Mouse (Mus musculus) midbrain, embryonic 15.5 days (tissue): Measurements from ENCODE around the gene Gm45234. TPM values are rescaled to one million over a fixed set of nuclear protein-coding genes. Genes with fewer than 3 reads are reported as not detected.

ENCODE experiments used
- ATAC-seq: fragments of 200-750 bp; cut with Nextera tagmentation; replicated peaks from 2 replicates; pipeline ENCODE4 v1.8.0; 2017; ENCODE audit warnings: moderate TSS enrichment
- H3K27ac ChIP-seq: fragments of 300-500 bp; sonication (generic); 2 replicates; pipeline ENCODE4 v1.5.1; 2015; ENCODE audit warnings: mild to moderate bottlenecking, inconsistent platforms
- H3K27me3 ChIP-seq: fragments of 300-500 bp; sonication (generic); replicated peaks from 2 replicates; pipeline ENCODE4 v1.6.1; 2015; ENCODE audit warnings: inconsistent platforms
- H3K36me3 ChIP-seq: fragments of 300-500 bp; sonication (generic); replicated peaks from 2 replicates; pipeline ENCODE4 v1.6.1; 2015; ENCODE audit warnings: inconsistent platforms
- H3K4me1 ChIP-seq: fragments of 300-500 bp; sonication (generic); 2 replicates; pipeline ENCODE4 v1.6.1; 2015; ENCODE audit warnings: inconsistent platforms
- H3K4me2 ChIP-seq: fragments of 300-500 bp; sonication (generic); 2 replicates; pipeline ENCODE4 v1.6.1; 2015; ENCODE audit warnings: inconsistent platforms, mild to moderate bottlenecking, moderate library complexity
- H3K4me3 ChIP-seq: fragments of 300-500 bp; sonication (generic); 2 replicates; pipeline ENCODE4 v1.5.1; 2015; ENCODE audit warnings: mild to moderate bottlenecking, inconsistent platforms
- H3K9ac ChIP-seq: fragments of 300-500 bp; sonication (generic); 2 replicates; pipeline ENCODE4 v1.6.1; 2015; ENCODE audit warnings: mild to moderate bottlenecking, inconsistent platforms
- H3K9me3 ChIP-seq: fragments of 300-500 bp; sonication (generic); 2 replicates; pipeline ENCODE4 v1.6.1; 2016; ENCODE audit warnings: inconsistent platforms
- WGBS: fragments of 180-500 bp; shearing (Covaris S2); methylation state at CpG from one replicate; pipeline ENCODE4 v1.1.7; 2015; ENCODE audit warnings: mixed read lengths; 5-methylcytosine and 5-hydroxymethylcytosine counted together
- polyA plus RNA-seq: library from polyadenylated mRNA; unstranded; fragments of >200 nt; fragmentation: Nextera tagmentation; extraction: Ambion mirVana; gene quantifications from 2 replicates; pipeline ENCODE4 v1.2.1, GENCODE M21; 2015

Gene Gm45234
- polyA plus RNA-seq, 1 experiment from 2014 or later, result not detected

GRCm38 (mm10) chr6:124716864-124717490 is 38.8 kb downstream of the Gm45234 start:
- H3K36me3 ChIP-seq, result peaks cover 25% of the 10 kb centered on the region
- no peak overlapping the region for H3K4me2 ChIP-seq
- WGBS, result 64% methylated on average over 20 of the region's 20 CpGs
- no peak overlapping the region for H3K27ac ChIP-seq
- no peaks in the 10 kb centered on the region for H3K27me3 ChIP-seq
- no peak overlapping the region for H3K4me3 ChIP-seq
- no peak overlapping the region for H3K9ac ChIP-seq
- peaks cover 18% of the 10 kb centered on the region for H3K4me1 ChIP-seq
- no peak for ATAC-seq
- no peaks in the 10 kb centered on the region for H3K9me3 ChIP-seq

GRCm38 (mm10) chr6:124712918-124713317 is 42.9 kb downstream of the Gm45234 start:
- H3K4me3 ChIP-seq, result peak overlapping the region; percentile 91
- H3K4me2 ChIP-seq, result peak overlapping the region; percentile 69
- 22% methylated on average over 11 of the region's 11 CpGs for WGBS
- peaks cover 25% of the 10 kb centered on the region for H3K36me3 ChIP-seq
- H3K27me3 ChIP-seq, result no peaks in the 10 kb centered on the region
- no peak overlapping the region for H3K27ac ChIP-seq
- ATAC-seq, result no peak
- H3K4me1 ChIP-seq, result peaks cover 42% of the 10 kb centered on the region
- H3K9ac ChIP-seq, result peak overlapping the region; percentile 91
- no peaks in the 10 kb centered on the region for H3K9me3 ChIP-seq

- H3K27ac ChIP-seq, result peak within 1 kb of the TSS; percentile 85
- WGBS, result under 1% methylated on average over 75 of the region's 76 CpGs
- peak; percentile 97 for ATAC-seq
These were observed 43.7 kb downstream of the Gm45234 start, which contains the start of the genes Emg1 and Phb2 for GRCm38 (mm10) chr6:124711824-124712782. Emg1 (minus strand) TSS chr6:124712178. Phb2 (plus strand) TSS chr6:124712336.

GRCm38 (mm10) chr6:124708289-124708889 is 47.4 kb downstream of the Gm45234 start:
- 92% methylated on average over 10 of the region's 10 CpGs for WGBS
- ATAC-seq, result no peak
- Histone ChIP-seq H3K27ac (no peak overlapping the region), H3K4me1 (peaks cover 32% of the 10 kb centered on the region), H3K27me3 (no peaks in the 10 kb centered on the region), H3K4me3 (no peak overlapping the region), H3K9ac (no peak overlapping the region), H3K9me3 (no peaks in the 10 kb centered on the region), H3K36me3 (peaks cover 24% of the 10 kb centered on the region), H3K4me2 (no peak overlapping the region)

More at GRCm38 (mm10) chr6:124711824-124712782, 43.7 kb downstream of the Gm45234 start, which contains the start of the genes Emg1 and Phb2:
- no peaks in the 10 kb centered on the region for H3K9me3 ChIP-seq
- H3K36me3 ChIP-seq, result peaks cover 22% of the 10 kb centered on the region
- no peaks in the 10 kb centered on the region for H3K27me3 ChIP-seq
- H3K4me2 ChIP-seq, result peak within 1 kb of the TSS; percentile 69
- peaks cover 42% of the 10 kb centered on the region for H3K4me1 ChIP-seq
- peak within 1 kb of the TSS; percentile 91 for H3K4me3 ChIP-seq
- H3K9ac ChIP-seq, result peak within 1 kb of the TSS; percentile 91

- H3K4me1 ChIP-seq, result peaks cover 21% of the 10 kb centered on the region
- no peak for ATAC-seq
- H3K36me3 ChIP-seq, result peaks cover 36% of the 10 kb centered on the region
- 88% methylated on average over 5 of the region's 5 CpGs for WGBS
- no peaks in the 10 kb centered on the region for H3K27me3 ChIP-seq
- H3K9ac ChIP-seq, result no peak overlapping the region
- no peaks in the 10 kb centered on the region for H3K9me3 ChIP-seq
- no peak overlapping the region for H3K4me3 ChIP-seq
- no peak overlapping the region for H3K4me2 ChIP-seq
- H3K27ac ChIP-seq, result no peak overlapping the region
These were observed 49.7 kb downstream of the Gm45234 start for GRCm38 (mm10) chr6:124706061-124706627.

- no peak overlapping the region for H3K4me2 ChIP-seq
- WGBS, result 100% methylated on average over 2 of the region's 2 CpGs
- peaks cover 4% of the 10 kb centered on the region for H3K4me1 ChIP-seq
- no peak overlapping the region for H3K4me3 ChIP-seq
- no peak for ATAC-seq
- no peak overlapping the region for H3K27ac ChIP-seq
- H3K9me3 ChIP-seq, result no peaks in the 10 kb centered on the region
- H3K36me3 ChIP-seq, result peaks cover 36% of the 10 kb centered on the region
- no peak overlapping the region for H3K9ac ChIP-seq
- no peaks in the 10 kb centered on the region for H3K27me3 ChIP-seq
These were observed 51.4 kb downstream of the Gm45234 start for GRCm38 (mm10) chr6:124704417-124704816.

GRCm38 (mm10) chr6:124703789-124704188 is 52.0 kb downstream of the Gm45234 start:
- 83% methylated on average over 7 of the region's 7 CpGs for WGBS

GRCm38 (mm10) chr6:124702784-124703103 is 53.1 kb downstream of the Gm45234 start:
- Histone ChIP-seq H3K4me2 (no peak overlapping the region), H3K27ac (no peak overlapping the region), H3K27me3 (no peaks in the 10 kb centered on the region), H3K4me3 (no peak overlapping the region), H3K36me3 (peaks cover 36% of the 10 kb centered on the region), H3K9ac (no peak overlapping the region), H3K4me1 (no peaks in the 10 kb centered on the region), H3K9me3 (no peaks in the 10 kb centered on the region)
- ATAC-seq, result peak; percentile 72
- WGBS, result 47% methylated on average over 3 of the region's 3 CpGs

More at GRCm38 (mm10) chr6:124703789-124704188, 52.0 kb downstream of the Gm45234 start:
- Histone ChIP-seq H3K9me3 (no peaks in the 10 kb centered on the region), H3K4me2 (no peak overlapping the region), H3K4me1 (no peaks in the 10 kb centered on the region), H3K27ac (no peak overlapping the region), H3K9ac (no peak overlapping the region), H3K27me3 (no peaks in the 10 kb centered on the region), H3K4me3 (no peak overlapping the region), H3K36me3 (peaks cover 36% of the 10 kb centered on the region)
- no peak for ATAC-seq

- Histone ChIP-seq H3K4me2 (no peak overlapping the region), H3K4me3 (no peak overlapping the region), H3K27ac (no peak overlapping the region), H3K4me1 (no peaks in the 10 kb centered on the region), H3K9ac (no peak overlapping the region), H3K27me3 (no peaks in the 10 kb centered on the region), H3K36me3 (peaks cover 36% of the 10 kb centered on the region), H3K9me3 (no peaks in the 10 kb centered on the region)
- 91% methylated on average over 17 of the region's 17 CpGs for WGBS
- ATAC-seq, result peak; percentile 40
These were observed 53.6 kb downstream of the Gm45234 start for GRCm38 (mm10) chr6:124702102-124702783.

GRCm38 (mm10) chr6:124701338-124701737 is 54.5 kb downstream of the Gm45234 start:
- Histone ChIP-seq H3K4me2 (no peak overlapping the region), H3K4me1 (no peaks in the 10 kb centered on the region), H3K4me3 (no peak overlapping the region), H3K9ac (no peak overlapping the region), H3K9me3 (no peaks in the 10 kb centered on the region), H3K27ac (no peak overlapping the region), H3K27me3 (no peaks in the 10 kb centered on the region), H3K36me3 (peaks cover 36% of the 10 kb centered on the region)
- WGBS, result 77% methylated on average over 8 of the region's 8 CpGs
- ATAC-seq, result no peak

- H3K27me3 ChIP-seq, result no peaks in the 10 kb centered on the region
- peaks cover 27% of the 10 kb centered on the region for H3K36me3 ChIP-seq
- H3K9ac ChIP-seq, result no peak overlapping the region
- H3K27ac ChIP-seq, result no peak overlapping the region
- WGBS, result 85% methylated on average over 11 of the region's 11 CpGs
- H3K4me3 ChIP-seq, result no peak overlapping the region
- H3K4me2 ChIP-seq, result no peak overlapping the region
- H3K4me1 ChIP-seq, result no peaks in the 10 kb centered on the region
- no peaks in the 10 kb centered on the region for H3K9me3 ChIP-seq
- 0 out of 2 replicates have a peak, but pooled peaks have one; percentile 15 for ATAC-seq
These were observed 55.7 kb downstream of the Gm45234 start for GRCm38 (mm10) chr6:124699962-124700610.
